Mouse (Mus musculus) liver, embryonic 14.5 days (tissue): ENCODE measurements around the gene Ube2d3. TPM values are rescaled to one million over a fixed set of nuclear protein-coding genes. Genes with fewer than 3 reads are reported as not detected.

Experiments
- ATAC-seq: fragments of 200-750 bp; cut with Nextera tagmentation; 2 replicates; pipeline ENCODE4 v1.8.0; 2017; ENCODE audit warnings: moderate number of reproducible peaks, mild to moderate bottlenecking, moderate library complexity; ENCODE audit not compliant: insufficient read depth
- DNase-seq, 3 experiments: peaks; one replicate each; pipeline ENCODE4 v3.0.0-alpha.2; 2012 to 2013; ENCODE audit warnings: low read depth in 3 of 3, low spot score in 3 of 3
- H3K27ac ChIP-seq: fragments of 300-500 bp; sonication (generic); 2 replicates; pipeline ENCODE4 v1.5.1; 2014; ENCODE audit warnings: moderate library complexity, mild to moderate bottlenecking, control low read depth, inconsistent platforms
- H3K27me3 ChIP-seq: fragments of 300-500 bp; sonication (generic); 2 replicates; pipeline ENCODE4 v1.6.1; 2014; ENCODE audit warnings: mild to moderate bottlenecking, low read length, moderate library complexity; ENCODE audit not compliant: control insufficient read depth, insufficient read depth
- H3K36me3 ChIP-seq: fragments of 300-500 bp; sonication (generic); replicated peaks from 2 replicates; pipeline ENCODE4 v1.6.1; 2014; ENCODE audit warnings: low read depth; ENCODE audit not compliant: control insufficient read depth, insufficient read depth
- H3K4me1 ChIP-seq, 2 experiments: fragments of 200-500 bp in 1 of 2; fragments of 300-500 bp in 1 of 2; sonication (generic) in 1 of 2; replicated peaks; 2 replicates each; pipeline ENCODE4 v1.6.1; 2012 to 2014; ENCODE audit warnings: antibody characterized with exemption in 1 of 2, inconsistent platforms in 1 of 2, low read length in 1 of 2; ENCODE audit not compliant: control insufficient read depth in 2 of 2, insufficient read depth in 2 of 2
- H3K4me2 ChIP-seq: fragments of 300-500 bp; sonication (generic); 2 replicates; pipeline ENCODE4 v1.6.1; 2014; ENCODE audit warnings: low read depth, mild to moderate bottlenecking, control low read depth, moderate library complexity
- H3K4me3 ChIP-seq, 2 experiments: fragments of 200-500 bp in 1 of 2; fragments of 300-500 bp in 1 of 2; sonication (generic) in 1 of 2; 2 replicates each; pipeline ENCODE4 v1.5.1; 2012 to 2014; ENCODE audit warnings: low read depth in 2 of 2, low read length in 2 of 2, mild to moderate bottlenecking in 2 of 2, control low read depth in 1 of 2, inconsistent platforms in 1 of 2, moderate library complexity in 1 of 2; ENCODE audit not compliant: insufficient read depth in 1 of 2
- H3K9ac ChIP-seq: fragments of 300-500 bp; sonication (generic); replicated peaks from 2 replicates; pipeline ENCODE4 v1.6.1; 2014; ENCODE audit warnings: mild to moderate bottlenecking, control low read depth, moderate library complexity
- H3K9me3 ChIP-seq: fragments of 300-500 bp; sonication (generic); 2 replicates; pipeline ENCODE4 v1.6.1; 2016; ENCODE audit warnings: low read length, mixed read lengths; ENCODE audit not compliant: control insufficient read depth
- CTCF ChIP-seq: IDR thresholded peaks from 2 replicates; pipeline ENCODE4 v1.5.1; 2016; ENCODE audit warnings: antibody characterized with exemption, low read depth, control low read depth
- EP300 ChIP-seq: IDR thresholded peaks from 2 replicates; pipeline ENCODE4 v1.6.1; 2016; ENCODE audit warnings: antibody characterized with exemption, low read depth
- WGBS: fragments of 180-500 bp; shearing (Covaris S2); extraction: QIAGEN DNeasy Blood & Tissue Kit; methylation state at CpG from one replicate; pipeline ENCODE4 v1.1.7; 2014; ENCODE audit not compliant: insufficient replicate concordance; 5-methylcytosine and 5-hydroxymethylcytosine counted together
- polyA plus RNA-seq, 2 experiments: library from polyadenylated mRNA; depleted of rRNA in 1 of 2; stranded (reverse) in 1 of 2; unstranded in 1 of 2; fragments of >200 nt; fragmentation: Nextera tagmentation in 1 of 2; extraction: Ambion mirVana in 1 of 2; gene quantifications; 2 replicates each; pipeline versions ENCODE4 v1.2.1 to v1.2.3; 2012 to 2014

Gene Ube2d3
- polyA plus RNA-seq, 2 experiments = 112 to 246 TPM

DNA sequence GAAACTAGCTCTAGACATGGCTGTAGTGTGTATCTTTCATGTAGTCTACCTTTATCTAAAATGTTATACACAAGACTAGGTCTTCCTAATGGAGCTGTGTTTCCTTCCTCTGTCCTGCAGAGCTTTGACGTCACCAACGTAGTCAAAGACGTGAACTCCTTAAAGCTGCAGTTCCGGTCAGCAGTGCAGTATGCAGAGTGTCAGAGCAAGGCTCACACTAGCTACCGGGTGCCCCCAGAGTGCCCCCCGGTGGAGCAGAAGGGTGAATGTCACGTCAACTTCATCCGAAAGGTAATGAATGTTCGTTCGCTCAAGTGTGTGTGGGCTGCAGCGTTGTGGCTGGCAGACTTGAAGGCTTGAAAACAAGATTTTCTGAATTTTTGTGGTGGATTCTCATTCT is 73.7 kb downstream of the Ube2d3 start:
- WGBS = 50% methylated on average over 11 of the region's 11 CpGs
- TF ChIP-seq EP300 = no peak
- TF ChIP-seq CTCF = peak; percentile 54
- DNase-seq (no peak), ATAC-seq (no peak)
- no peaks in the 10 kb centered on the region for H3K27me3 ChIP-seq
- H3K36me3 ChIP-seq = no peaks in the 10 kb centered on the region
- no peak overlapping the region for H3K9ac ChIP-seq
- H3K4me1 ChIP-seq = peaks cover 3% of the 10 kb centered on the region in 2 experiments; a peak in 3 of 4 replicates
- H3K4me3 ChIP-seq = no peak overlapping the region
- H3K27ac ChIP-seq = no peak overlapping the region
- no peaks in the 10 kb centered on the region for H3K9me3 ChIP-seq
- H3K4me2 ChIP-seq = no peak overlapping the region

DNA sequence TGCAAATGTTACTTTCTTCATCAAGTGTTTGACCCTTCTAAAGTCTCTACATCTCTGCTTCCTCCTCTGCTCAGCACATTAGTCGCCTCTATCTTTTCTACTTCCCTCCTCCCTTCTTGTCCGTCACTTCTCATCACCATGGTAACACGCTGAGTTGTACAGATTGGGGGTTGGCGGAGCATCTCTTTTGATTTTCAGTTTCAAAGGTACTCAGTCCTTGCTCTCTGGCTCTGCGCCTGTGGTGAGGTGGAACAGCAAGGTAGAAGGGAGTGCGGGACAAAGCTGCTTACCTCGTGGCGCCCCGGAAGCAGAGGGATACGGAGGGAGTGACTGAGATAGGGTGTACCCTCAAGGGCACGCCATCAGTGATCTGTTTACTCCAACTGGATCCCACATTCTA is 75.3 kb downstream of the Ube2d3 start:
- DNase-seq = no peak
- no peaks in the 10 kb centered on the region for H3K9me3 ChIP-seq
- H3K4me1 ChIP-seq = peaks cover 6 to 8% of the 10 kb centered on the region in 2 experiments
- 66% methylated on average over 11 of the region's 11 CpGs for WGBS
- H3K4me3 ChIP-seq = no peak overlapping the region
- ATAC-seq = no peak
- H3K27ac ChIP-seq = no peak overlapping the region
- no peaks in the 10 kb centered on the region for H3K27me3 ChIP-seq
- TF ChIP-seq CTCF (no peak), EP300 (no peak)
- H3K4me2 ChIP-seq = no peak overlapping the region
- no peaks in the 10 kb centered on the region for H3K36me3 ChIP-seq
- H3K9ac ChIP-seq = no peak overlapping the region

DNA sequence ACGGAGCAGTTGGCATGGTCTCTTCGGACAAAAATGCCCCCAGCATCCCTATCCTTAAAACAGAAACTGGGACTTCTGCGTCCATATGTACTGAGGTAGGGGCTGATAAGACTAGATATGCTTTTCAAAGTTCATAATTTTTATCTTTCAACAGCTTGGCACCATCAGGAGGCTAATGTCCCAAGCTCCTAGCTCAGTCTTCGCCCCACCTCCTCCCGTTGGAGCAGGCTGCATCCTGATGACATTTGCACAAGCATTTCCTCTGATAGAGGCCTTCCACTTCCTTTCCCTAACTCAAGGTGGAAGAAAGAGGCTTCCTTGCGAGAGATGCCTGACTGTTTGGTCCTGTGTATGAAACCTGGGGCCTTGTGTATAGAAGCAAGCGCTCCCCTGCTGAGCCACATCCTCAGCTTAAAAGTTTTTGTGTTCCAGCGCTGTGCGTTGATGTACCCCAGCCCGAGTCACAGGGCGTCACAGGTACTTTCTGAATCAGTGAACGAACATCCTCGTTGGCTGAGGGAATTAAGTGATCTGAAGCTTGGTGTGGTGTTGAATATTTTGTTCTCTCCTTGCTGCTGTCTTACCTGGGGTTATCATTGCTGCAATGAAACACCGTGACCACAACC is 76.0 kb downstream of the Ube2d3 start:
- DNase-seq (no peak), ATAC-seq (no peak)
- WGBS = 68% methylated on average over 14 of the region's 14 CpGs
- TF ChIP-seq CTCF (no peak), EP300 (no peak)
- Histone ChIP-seq H3K4me2 (no peak overlapping the region), H3K9ac (no peak overlapping the region), H3K27ac (no peak overlapping the region), H3K4me1 (peaks cover 6 to 8% of the 10 kb centered on the region in 2 experiments), H3K9me3 (no peaks in the 10 kb centered on the region), H3K27me3 (no peaks in the 10 kb centered on the region), H3K36me3 (no peaks in the 10 kb centered on the region), H3K4me3 (no peak overlapping the region)

DNA sequence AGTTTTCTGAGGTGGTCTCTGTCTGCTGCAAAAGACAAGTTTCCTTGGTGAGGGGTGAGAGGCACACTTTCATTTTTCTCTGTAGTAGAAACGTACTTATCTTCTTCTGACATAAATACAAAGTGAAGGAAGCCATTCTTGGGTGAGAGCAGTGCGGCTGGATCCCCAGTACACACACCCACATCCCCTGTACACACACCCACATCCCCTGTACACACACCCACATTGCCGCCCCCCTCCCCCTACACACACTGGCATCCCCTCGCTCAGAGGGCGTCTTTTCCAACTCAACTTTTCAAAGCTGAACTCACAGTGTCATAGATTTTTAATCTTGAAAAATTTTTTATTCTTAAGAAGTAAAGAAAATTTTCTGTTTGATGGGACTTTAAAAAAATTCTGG is 77.3 kb downstream of the Ube2d3 start:
- no peak overlapping the region for H3K9ac ChIP-seq
- H3K27me3 ChIP-seq = no peaks in the 10 kb centered on the region
- no peaks in the 10 kb centered on the region for H3K9me3 ChIP-seq
- no peak overlapping the region for H3K27ac ChIP-seq
- no peak overlapping the region for H3K4me3 ChIP-seq
- no peak overlapping the region for H3K4me2 ChIP-seq
- TF ChIP-seq CTCF (no peak), EP300 (no peak)
- peaks cover 6 to 8% of the 10 kb centered on the region in 2 experiments for H3K4me1 ChIP-seq
- no peak for DNase-seq
- 46% methylated on average over 5 of the region's 5 CpGs for WGBS
- no peaks in the 10 kb centered on the region for H3K36me3 ChIP-seq
- no peak for ATAC-seq

DNA sequence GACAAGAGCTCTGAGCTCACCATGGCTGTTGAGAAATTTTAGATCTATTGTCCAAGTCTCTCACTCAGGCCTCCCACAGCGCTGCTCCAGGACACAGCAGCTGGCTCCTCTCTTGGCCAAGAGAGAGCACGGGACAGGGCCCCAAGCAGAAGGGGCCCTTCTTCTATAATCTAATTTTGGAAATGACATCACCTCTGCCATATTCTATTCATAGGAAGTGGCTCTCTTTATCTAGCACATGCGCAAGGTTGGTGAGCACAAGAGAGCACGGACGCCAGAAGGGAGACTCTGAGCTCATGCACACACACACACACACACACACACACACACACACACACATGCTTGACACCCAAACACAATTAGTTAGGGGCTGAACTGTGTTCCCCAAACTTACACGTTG is 78.9 kb downstream of the Ube2d3 start:
- TF ChIP-seq EP300 (no peak), CTCF (no peak)
- no peaks in the 10 kb centered on the region for H3K27me3 ChIP-seq
- H3K4me3 ChIP-seq = no peak overlapping the region
- DNase-seq = peak in 1 of 3 experiments; percentile 44
- H3K9me3 ChIP-seq = no peaks in the 10 kb centered on the region
- peak; percentile 74 for ATAC-seq
- no peak overlapping the region for H3K27ac ChIP-seq
- peak overlapping the region; percentile 8; the same call in 1 of the 2 replicates for H3K4me2 ChIP-seq
- no peaks in the 10 kb centered on the region for H3K36me3 ChIP-seq
- peaks cover 6 to 8% of the 10 kb centered on the region in 2 experiments for H3K4me1 ChIP-seq
- no peak overlapping the region for H3K9ac ChIP-seq
- 12% methylated on average over 6 of the region's 6 CpGs for WGBS

Other genes starting within 250 kb of the Ube2d3 start
- gene Cenpe, start 225.6 kb upstream of the Ube2d3 start, polyA plus RNA-seq (2012; rRNA removed) = 9.2 and 24.2 TPM in 2 replicates
- 22.0 and 22.9 TPM in 2 replicates for gene Cenpe, start 225.6 kb upstream of the Ube2d3 start, polyA plus RNA-seq (2014; fragmentation: Nextera tagmentation; extraction: Ambion mirVana)
- gene Bdh2, start 156.9 kb upstream of the Ube2d3 start, polyA plus RNA-seq (2012; rRNA removed) = 0.14 and 0.26 TPM in 2 replicates
- gene Bdh2, start 156.9 kb upstream of the Ube2d3 start, polyA plus RNA-seq (2014; fragmentation: Nextera tagmentation; extraction: Ambion mirVana) = 0.41 and 0.61 TPM in 2 replicates
- 0.02 and 0.04 TPM in 2 replicates for gene Slc9b2, start 130.4 kb upstream of the Ube2d3 start, polyA plus RNA-seq (2012; rRNA removed)
- 0.22 and 0.40 TPM in 2 replicates for gene Slc9b2, start 130.4 kb upstream of the Ube2d3 start, polyA plus RNA-seq (2014; fragmentation: Nextera tagmentation; extraction: Ambion mirVana)
- gene Slc9b1, start 90.1 kb upstream of the Ube2d3 start, polyA plus RNA-seq (2012; rRNA removed) = 0.03 TPM in 2 replicates
- not detected in 2 replicates for gene Slc9b1, start 90.1 kb upstream of the Ube2d3 start, polyA plus RNA-seq (2014; fragmentation: Nextera tagmentation; extraction: Ambion mirVana)
- 10.3 and 16.5 TPM in 2 replicates for gene Cisd2, start 14.2 kb upstream of the Ube2d3 start, polyA plus RNA-seq (2012; rRNA removed)
- 22.3 and 23.8 TPM in 2 replicates for gene Cisd2, start 14.2 kb upstream of the Ube2d3 start, polyA plus RNA-seq (2014; fragmentation: Nextera tagmentation; extraction: Ambion mirVana)
- gene Manba, start 47.5 kb downstream of the Ube2d3 start, polyA plus RNA-seq (2012; rRNA removed) = 1.5 and 2.2 TPM in 2 replicates
- 4.9 and 5.7 TPM in 2 replicates for gene Manba, start 47.5 kb downstream of the Ube2d3 start, polyA plus RNA-seq (2014; fragmentation: Nextera tagmentation; extraction: Ambion mirVana)